Mouse (Mus musculus) layer of hippocampus, postnatal 25 days (tissue): ENCODE measurements around the gene Stard10. TPM values are rescaled to one million over a fixed set of nuclear protein-coding genes. Genes with fewer than 3 reads are reported as not detected.
A peak's percentile ranks its signal among the peaks of the same experiment; 100 is the strongest.

Experiments used
- DNase-seq, 2 experiments: peaks; one replicate each; pipeline ENCODE4 v3.0.0; 2022; ENCODE audit warnings: mixed read lengths in 2 of 2, low spot score in 1 of 2; ENCODE audit errors: extremely low spot score in 1 of 2
- total RNA-seq, 2 experiments: library from RNA; stranded (reverse); gene quantifications; 2 replicates each; pipeline ENCODE4 v1.2.3; 2021

The Stard10 gene
- total RNA-seq, 2 experiments from 2014 or later = 22.4 to 23.0 TPM

DNA sequence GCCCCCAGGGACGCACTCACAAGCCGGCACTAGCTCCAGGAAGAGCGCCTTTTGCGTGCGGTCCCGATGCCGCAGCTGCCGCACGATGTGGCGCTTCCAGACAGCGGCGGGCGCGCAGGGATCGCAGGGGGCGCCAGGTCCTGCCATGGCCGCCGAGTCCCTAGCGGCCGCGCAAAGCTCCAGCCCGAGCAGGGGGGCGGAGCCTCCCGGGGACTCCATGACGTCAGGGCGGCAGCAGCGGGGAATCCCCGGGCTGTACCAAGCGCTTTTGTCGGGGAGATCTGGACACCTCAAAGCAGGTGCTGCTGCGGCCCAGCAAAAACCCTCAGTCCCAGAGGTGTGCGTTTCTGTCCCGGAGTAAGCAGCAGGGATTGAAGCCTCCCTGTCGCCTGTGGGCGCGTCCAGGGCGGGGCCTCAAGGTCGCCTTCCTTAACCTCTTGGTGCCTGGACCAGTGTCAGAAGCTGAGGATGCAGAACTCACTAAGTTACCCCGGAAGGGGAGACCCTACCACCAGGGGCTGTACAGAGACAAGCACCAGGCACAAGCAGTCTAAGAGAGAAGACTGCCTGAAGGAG is 14.9 kb upstream of the Stard10 start, which contains the start of gene Atg16l2:
Atg16l2 (minus strand) TSS at position 371 of the 576 bp plus-strand sequence.
- peak; percentile 72 to 86 for DNase-seq

DNA sequence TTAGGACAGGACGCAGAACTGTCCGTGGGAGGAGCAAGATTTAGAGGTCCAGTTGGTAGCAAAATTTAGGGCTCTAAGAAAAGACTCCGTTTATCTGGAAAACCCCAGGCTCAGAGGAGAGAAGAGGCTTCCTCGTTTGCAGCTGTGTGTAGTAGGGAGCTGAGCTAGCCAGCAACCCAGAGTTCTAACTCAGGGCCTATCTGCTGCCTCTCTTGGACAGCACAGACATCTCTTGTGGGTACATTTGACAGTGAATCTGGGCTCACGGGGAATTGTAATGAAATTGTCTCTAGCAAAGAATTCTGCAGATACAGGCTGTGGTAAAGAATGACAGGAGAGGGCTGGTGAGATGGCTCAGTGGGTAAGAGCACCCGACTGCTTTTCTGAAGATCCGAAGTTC is 14.2 kb upstream of the Stard10 start:
- no peak for DNase-seq

DNA sequence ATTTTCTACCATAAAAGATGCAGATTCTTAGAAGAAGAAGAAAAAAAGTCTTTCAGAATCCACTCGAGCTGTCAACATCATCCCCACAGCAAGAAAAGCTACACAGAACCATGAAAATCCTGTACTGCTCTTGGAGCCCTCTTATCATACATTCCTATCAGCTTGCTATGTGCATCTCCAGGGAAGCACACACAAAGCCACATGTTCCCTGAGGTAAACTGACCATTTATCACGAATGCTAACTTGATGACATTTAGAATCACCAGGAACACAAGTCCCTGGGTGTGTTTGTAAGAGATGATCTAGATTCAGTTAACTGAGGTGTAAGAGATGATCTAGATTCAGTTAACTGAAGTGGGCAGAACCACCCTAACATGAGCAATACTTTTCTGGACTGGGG is 10.0 kb upstream of the Stard10 start:
- no peak for DNase-seq

DNA sequence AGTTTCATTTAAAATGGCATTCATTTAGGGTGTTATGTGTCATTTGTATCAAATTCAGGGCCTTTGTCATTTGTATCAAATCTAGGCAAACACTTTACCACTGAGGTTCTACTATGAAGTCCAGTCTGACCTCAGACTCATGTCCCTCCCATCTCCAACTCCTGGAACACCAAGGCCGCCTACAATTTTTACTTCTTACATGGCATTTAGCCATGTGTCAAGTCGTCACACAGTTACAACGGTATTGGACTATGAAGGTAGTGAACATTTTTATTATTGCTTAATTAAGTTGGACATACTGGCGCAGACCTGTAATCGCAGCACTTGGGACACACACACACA is 6.9 kb upstream of the Stard10 start:
- DNase-seq = no peak

DNA sequence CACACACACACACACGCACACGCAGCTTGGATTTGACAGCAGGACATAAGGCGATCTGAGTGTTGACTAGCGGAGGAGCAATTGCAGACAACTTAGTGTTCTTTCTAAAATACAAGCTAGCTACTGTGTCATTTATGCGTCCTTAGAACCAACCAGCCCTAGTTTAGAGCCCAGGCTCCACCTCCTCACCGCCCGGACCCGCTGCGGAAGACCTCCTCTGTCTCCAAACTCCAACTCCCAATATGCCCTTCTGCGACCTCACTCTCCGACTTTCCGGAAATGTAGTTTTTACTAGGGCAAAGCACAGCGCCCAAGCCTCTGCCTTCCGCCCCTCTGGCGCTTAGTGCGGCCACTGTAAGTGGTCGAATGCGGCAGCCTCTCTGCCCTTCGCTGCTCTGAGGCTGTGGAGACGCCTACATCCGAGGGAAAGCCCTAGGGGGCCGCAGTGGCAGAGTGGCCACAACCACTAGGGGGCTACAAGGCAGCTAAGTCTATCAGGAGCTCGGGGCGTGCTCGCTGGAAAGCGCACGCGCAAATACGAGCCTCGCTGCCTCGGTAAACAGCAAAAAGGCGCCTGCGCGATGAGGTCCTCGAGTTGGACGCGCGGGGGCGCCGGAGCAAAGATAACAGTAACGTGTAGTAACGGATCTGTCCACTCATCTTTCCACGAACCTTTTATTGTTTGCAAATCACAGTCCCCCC is 6.4 kb upstream of the Stard10 start:
- DNase-seq = peak; percentile 93 to 94

DNA sequence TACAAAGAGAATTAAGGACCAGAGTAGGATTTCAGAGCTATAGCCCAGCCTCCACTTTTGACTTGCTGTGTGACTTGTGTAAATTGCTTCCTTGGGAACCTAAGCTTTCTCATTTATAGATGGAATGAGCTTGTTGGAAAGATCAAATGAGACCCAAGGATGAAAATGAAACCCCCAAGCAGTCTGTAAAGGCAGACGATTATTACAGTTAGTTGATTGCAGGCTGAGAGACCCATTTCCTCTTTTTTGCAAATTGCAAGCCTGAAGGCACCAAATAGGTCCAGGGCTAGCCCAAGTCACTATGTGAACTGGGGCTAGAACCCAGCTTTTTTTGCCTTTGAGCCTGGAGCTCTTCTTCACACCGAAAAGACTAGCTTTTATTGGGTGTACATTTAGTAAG is 5.8 kb upstream of the Stard10 start:
- no peak for DNase-seq

DNA sequence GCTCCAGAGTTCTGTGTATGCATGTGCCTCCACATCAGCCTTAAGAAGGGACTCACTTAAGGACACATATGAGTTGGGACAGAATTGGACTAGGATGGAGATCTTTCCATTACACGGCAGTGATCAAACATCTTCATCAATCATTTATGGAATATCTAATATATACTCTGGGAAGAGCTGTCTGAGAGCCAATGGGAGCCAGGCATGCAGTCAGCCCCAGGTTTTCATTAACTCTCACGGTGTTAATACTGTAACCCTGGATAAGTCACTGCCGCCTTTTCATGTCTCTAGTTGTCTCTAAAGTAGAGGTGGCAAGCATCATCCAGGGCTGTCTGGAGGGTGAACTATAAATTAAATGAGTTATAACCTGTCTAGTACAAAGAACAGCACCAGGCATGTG is 3.9 kb upstream of the Stard10 start:
- no peak for DNase-seq

DNA sequence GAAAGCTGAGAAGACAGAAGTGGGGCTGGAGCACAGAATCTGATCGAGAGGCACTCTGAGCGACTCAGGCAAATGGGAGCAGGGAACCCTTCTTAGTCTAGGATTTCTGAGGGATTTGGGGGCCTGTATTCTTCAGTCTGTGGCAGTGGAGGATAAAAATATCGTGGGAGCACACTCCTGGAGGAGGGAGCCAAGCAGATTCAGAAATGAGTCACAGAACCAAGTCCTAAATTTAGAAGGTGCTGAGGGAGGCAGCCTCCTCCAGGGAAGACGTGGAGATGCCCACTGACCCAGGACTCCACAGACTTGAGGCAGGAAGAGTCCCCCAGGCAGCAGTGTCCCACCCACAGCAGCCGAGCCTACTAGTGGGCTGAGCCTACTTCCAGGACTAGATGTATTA is 2.5 kb upstream of the Stard10 start:
- no peak for DNase-seq

DNA sequence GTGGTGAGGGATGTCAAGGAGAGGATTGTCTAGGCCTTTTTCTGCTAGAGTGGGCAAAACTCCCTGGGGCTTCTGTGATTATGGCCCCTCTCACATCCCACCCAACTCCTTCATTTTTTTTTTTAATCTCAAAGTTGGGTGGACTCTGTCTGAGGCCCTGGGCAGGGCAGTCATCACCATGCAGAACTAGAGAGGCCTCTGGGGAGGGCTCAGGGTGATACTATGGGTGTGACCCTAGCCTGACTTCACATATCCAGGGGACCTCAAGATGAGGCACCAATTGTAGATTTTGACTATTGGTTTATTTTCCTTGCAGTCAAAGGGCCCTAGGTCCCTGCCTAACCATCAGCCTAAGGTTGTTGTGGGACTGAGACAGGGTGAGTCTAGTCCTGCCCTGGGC is 1.2 kb upstream of the Stard10 start:
- DNase-seq = no peak

DNA sequence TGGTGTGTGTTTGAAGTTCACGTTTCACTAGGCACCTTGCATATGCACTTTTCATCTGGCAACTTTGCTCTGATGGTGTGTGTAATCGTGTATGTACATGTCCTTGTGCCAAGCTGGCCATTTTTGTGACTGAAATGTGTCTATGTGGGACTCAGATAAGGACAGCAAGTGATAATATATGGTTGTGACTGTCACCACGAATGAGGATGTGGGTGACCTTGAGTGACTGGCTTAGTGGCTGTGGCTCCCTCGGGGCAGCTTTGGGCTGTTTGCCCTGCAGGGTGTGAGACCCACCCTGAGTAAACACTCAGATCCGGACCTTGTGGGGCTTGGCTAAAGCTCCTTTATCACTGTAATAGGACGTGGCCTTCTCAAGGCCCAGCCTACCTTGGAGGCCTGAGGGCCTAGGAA is 290 bp upstream of the Stard10 start:
- DNase-seq = no peak

DNA sequence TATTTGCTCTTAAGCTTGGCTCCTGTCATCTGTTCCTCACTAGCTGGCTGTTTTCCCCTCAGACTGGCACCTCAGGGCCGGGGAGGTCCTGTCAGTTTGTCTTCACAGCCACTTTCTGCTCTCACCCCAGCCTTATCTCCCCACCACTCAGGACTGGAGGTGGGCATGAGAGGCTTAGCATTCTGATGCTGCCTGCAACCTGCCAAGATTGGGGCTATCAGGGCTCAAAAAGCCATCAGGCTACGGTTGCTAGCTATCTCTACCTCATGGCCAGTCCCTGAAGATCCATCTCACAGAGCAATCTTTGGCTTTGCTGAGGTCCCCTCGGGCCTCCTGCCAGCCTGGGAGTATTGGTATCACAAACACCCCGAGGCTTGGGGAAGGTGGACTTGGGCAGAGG is 2.0 kb downstream of the Stard10 start:
- DNase-seq = no peak

DNA sequence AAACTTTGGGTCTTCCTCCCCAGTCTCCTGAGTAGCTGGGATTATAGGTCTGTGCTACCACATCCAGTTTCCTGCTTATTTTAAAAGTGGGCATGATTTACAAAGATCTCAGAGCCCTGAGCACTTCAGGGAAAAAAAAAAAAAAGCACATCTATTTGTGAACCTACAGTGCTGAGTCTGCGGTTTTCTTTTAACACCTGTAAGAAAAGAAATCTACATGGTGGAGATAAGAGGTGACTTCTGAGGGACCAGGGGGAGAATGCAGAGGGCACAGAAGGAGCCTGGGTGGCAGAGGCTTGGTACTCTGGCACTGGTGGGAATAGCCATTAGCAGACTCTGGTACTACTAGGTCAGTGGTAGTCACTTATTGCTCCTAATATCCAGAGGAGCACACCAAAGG is 2.9 kb downstream of the Stard10 start:
- no peak for DNase-seq

DNA sequence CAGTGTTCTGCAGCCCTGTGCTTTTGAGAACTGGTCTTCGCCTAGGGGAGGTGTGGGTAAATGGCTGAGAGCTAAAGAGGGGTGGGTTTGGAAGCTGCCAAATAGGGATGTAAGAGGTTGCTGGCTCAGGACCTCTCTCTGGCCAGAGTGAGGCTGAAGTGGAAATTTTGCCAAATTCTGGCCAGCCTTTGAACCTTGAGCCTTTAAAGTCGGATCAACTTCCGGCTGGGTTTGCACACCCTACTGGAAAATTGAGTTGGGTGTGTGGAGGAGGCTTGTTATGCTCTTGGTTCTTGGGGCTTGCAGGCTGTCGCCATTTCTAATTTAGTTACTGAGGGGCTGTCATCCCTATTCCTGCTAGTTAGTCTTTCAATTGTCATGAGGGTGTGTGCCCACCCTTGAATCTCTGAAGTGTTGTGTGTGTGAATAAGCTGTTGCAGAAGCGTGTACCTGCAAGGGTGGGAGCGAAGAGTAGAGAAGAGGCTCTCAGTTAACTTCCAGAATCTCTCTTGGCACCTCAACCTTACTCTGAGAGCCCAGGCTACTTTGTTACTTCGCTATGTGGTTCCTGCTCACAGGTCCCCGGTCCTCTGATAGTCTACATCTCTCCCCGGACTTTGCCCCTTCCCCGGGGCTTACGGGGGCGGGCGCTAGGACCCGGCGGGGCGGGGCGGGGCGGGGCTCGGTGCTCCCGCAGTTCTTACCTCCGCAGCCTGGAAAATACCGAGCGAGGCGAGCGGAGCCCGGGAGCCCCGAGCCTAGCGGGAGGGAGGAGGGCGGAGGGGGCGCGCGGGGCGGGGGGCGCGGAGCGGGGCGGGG is 3.7 kb downstream of the Stard10 start:
- DNase-seq = peak in 1 of 2 experiments; percentile 34

DNA sequence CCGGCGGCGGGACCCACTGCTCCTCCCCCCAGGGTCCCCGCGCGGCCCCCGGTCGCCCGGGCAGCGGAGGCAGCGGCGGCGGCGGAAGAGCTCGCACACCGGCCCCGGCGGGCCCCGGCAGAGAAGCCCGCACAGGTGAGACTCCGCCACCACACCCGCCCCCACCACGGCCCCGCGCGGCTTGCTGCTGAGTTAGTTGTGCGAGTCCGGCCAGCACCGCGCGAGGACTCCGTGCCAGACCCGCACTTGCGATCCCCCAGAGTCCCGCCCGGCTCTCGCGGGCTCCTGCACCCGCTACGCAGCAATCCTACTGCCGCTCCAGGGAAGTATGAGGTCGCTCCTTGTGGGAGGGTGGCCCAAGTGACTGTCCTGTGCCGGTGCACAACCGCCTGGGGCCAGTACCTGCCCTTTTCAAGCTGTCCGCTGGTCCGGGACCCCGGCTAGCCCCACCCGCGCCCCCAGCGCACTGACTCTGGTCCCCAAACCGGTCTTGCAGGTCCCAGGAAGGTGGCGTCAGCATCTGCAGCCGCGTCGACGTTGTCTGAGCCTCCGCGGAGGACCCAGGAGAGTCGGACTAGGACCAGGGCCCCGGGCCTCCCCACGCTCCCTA is 4.4 kb downstream of the Stard10 start:
- no peak for DNase-seq

DNA sequence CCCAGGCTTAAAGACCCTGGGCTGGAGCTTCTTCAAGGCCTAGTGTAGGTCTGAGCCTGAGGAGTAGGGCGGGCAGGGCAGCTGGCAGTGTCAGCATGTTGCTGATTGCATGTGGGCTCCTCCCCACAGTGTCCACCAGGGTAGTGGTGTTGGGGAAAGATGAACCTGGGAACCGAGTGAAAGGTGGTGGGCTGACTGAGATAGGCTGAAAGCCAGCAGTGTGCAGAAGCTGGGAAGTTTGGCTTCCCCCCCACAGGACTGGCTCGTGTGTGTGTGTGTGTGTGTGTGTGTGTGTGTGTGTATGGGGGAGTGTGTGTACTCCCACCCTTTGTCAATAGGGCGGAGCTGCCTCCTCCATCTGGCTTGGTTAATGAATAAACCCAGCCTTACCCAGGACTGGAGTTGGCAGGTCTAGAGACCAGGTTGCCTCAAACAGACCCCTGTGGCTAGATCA is 6.3 kb downstream of the Stard10 start:
- DNase-seq = no peak

DNA sequence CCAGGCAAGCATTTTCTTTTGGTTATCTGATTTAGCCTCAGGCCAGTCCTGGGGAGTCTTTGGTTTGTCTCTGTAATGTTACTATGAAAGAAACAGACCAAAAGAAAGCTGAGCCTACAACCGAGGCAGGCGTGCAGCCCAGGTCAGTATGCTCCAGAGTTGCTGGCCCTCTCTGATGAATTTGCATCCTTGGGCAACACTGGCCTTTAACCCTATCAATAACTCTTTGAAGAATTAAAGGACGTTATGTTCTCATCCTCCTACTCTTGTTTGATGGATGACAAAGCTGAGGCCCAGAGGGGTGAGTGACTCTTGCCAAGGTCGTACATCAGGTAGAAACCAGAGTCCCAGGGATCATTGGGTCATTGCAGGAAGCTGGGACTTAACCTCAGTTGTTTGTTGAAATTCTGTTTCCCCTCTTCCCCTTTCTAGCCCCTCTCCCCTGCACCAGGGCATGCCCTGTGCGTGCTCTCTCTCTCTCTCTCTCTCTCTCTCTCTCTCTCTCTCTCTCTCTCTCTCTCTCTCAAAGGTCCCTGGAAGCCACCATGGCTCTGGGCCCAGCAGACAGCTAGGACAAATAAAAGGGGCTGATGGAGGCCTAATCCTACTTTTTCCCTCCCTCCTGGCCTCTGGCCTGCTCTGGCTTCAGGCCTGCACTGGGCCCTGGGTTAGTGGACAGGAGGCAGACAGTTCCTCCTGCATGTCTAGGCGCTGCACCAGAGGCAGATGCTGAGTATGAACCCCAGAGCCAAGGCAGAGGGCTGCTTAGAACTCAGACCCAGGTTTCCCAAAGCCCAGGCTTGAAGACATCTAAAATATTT is 7.5 kb downstream of the Stard10 start:
- no peak for DNase-seq

DNA sequence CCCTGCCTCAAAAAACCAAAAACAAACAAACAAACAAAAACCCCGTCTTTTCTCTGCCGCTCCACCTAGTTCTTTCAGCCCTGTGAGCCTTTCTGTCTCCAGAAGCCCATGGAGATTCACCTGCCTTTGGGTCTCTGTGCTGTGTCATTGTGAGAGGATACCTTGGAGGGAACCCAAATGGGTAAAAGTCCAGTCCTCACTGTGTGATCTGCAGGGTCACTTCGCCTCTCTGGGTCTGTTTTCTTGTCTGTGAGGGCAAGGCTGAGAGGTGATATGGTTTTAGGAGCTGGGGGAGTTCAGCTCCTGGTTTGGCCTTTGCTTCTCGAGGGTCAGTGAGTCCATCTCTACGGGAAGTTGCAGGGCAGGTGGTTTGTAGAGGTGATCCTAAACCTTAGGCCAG is 9.1 kb downstream of the Stard10 start:
- no peak for DNase-seq

DNA sequence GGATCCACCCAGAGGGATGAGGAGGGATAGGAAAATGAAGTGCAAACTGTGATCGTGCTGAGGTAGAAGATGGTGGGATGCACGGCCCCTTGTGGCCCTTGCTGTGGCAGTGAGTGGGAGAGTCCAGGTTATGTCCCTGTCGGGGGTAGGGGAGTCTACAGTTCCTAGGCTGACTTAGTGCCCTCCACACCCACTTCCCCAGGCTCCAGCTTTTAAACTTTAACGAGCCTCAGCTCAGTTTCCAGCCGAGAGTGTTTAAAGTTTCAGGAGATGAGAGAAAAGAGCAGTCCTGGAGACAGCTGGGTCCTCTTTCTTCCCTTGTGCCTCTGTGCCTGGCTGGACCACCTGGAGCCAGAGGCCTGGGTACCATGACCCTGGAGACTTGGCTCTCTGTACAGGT is 10.4 kb downstream of the Stard10 start:
- no peak for DNase-seq

DNA sequence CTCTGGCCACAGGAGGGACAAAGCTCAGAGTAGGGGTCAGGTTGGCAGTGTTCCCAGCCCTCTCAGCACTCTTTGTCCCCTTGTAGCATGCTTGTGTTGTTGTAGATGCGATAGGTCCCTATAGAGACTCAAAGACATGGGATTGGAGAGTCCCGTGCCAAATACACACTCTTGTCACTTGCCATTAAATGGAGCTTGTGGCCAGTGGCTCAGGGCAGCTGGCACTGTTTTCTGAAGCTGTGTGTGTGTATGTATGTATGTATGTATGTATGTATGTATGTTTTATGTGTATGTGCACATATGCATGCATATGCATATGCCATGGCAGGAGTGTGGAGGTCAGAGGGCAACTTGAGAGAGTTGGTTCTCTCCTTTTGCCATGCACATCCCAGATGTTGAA is 10.9 kb downstream of the Stard10 start:
- no peak for DNase-seq

DNA sequence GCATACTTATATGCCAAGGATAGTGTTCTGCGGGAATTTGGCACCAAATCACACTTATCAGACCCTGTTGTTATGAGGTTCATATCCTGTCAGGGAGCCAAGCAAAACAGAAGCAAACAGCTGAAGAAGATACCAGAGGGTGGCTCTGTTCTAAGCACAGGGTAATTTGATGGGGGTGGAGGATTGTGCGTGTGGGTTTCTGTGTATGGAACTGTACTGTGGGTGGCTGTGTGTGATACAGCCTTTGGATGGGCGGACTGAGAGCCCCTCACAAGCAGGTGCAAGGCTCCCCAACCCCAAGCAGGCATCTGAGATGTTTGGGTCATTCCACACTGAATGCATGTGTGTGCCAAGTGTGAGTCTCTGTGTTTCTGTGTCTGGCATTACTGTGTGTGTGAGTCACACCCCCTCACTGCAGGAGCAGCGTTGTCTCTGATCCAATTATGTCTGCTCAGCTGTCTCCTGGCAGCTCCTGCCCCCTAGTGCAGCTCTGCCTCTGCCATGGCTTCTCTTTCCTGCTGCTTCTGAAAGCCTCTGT is 11.8 kb downstream of the Stard10 start:
- no peak for DNase-seq
